Mouse (Mus musculus): ENCODE results near the gene Btbd3. TPM values are rescaled to one million over a fixed set of nuclear protein-coding genes. Genes with fewer than 3 reads are reported as not detected.

Gene Btbd3
- polyA plus RNA-seq, 1 experiment from 2014 or later = 29.2 TPM

DNA sequence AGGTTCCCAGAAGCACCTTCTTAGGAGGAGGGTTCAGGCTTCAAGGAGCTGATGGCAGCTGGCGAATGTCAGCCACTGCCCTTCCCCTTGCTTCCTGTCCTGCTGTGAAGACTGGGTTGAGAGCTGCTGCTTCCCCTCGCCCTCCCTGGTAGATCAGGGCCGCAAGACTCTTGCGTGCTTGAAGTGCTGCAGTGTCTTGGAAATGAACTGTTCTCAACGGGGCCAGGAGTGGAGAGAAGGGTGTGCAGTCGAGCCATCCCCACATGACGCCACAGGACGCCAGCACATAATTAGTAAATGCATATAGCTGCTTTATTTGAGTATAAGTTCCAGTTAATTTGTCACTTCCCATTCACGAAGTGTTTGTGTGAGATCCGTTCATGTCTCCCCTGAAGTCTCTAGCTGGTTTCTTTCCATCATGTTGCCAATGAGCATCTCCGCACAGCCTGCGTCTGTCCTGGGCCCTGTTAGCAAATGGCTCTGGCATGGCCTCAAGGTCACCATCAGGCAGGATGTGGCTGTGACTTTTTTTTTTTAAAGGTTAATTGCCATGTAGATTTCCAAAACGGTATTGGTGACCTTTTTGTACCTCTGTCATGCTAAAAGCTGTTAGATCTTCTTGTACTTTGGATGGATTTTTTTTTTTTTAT lies 9.1 kb downstream of the Btbd3 start:
- Histone ChIP-seq H3K36me3 (no peaks in the 10 kb centered on the region), H3K4me1 (replicated peaks) (peaks cover 39% of the 10 kb centered on the region), H3K4me2 (replicated peaks) (no peak overlapping the region), H3K27ac (no peak overlapping the region), H3K9ac (replicated peaks) (no peak overlapping the region), H3K9me3 (no peaks in the 10 kb centered on the region), H3K4me3 (replicated peaks) (no peak overlapping the region), H3K27me3 (no peaks in the 10 kb centered on the region)
- 36% methylated on average over 13 of the region's 13 CpGs for WGBS
- ATAC-seq = 0 out of 2 replicates have a peak, but pooled peaks have one; percentile 43

- Histone ChIP-seq H3K9ac (replicated peaks) (no peak overlapping the region), H3K27ac (no peak overlapping the region), H3K27me3 (no peaks in the 10 kb centered on the region), H3K9me3 (no peaks in the 10 kb centered on the region), H3K4me3 (replicated peaks) (no peak overlapping the region), H3K4me1 (replicated peaks) (peaks cover 39% of the 10 kb centered on the region), H3K4me2 (replicated peaks) (no peak overlapping the region), H3K36me3 (no peaks in the 10 kb centered on the region)
- 72% methylated on average over 5 of the region's 5 CpGs for WGBS
- ATAC-seq = no peak
Observed at GRCm38 (mm10) chr2:138266679-138267078, 10.3 kb downstream of the Btbd3 start.

- no peaks in the 10 kb centered on the region for H3K27me3 ChIP-seq
- ATAC-seq = no peak
- no peaks in the 10 kb centered on the region for H3K9me3 ChIP-seq
- no peak overlapping the region for H3K4me2 ChIP-seq (replicated peaks)
- 71% methylated on average over 4 of the region's 4 CpGs for WGBS
- no peak overlapping the region for H3K27ac ChIP-seq
- H3K36me3 ChIP-seq = no peaks in the 10 kb centered on the region
- no peak overlapping the region for H3K9ac ChIP-seq (replicated peaks)
- H3K4me1 ChIP-seq (replicated peaks) = peaks cover 36% of the 10 kb centered on the region
- no peak overlapping the region for H3K4me3 ChIP-seq (replicated peaks)
Observed at GRCm38 (mm10) chr2:138267852-138268513, 11.6 kb downstream of the Btbd3 start.

- Histone ChIP-seq H3K36me3 (no peaks in the 10 kb centered on the region), H3K4me3 (replicated peaks) (no peak overlapping the region), H3K4me2 (replicated peaks) (no peak overlapping the region), H3K27ac (no peak overlapping the region), H3K27me3 (no peaks in the 10 kb centered on the region), H3K9ac (replicated peaks) (no peak overlapping the region), H3K9me3 (no peaks in the 10 kb centered on the region), H3K4me1 (replicated peaks) (peaks cover 40% of the 10 kb centered on the region)
- ATAC-seq = no peak
Observed at GRCm38 (mm10) chr2:138269330-138269729, 13.0 kb downstream of the Btbd3 start.

- Histone ChIP-seq H3K4me1 (replicated peaks) (peaks cover 22% of the 10 kb centered on the region), H3K4me2 (replicated peaks) (no peak overlapping the region), H3K27me3 (no peaks in the 10 kb centered on the region), H3K36me3 (no peaks in the 10 kb centered on the region), H3K4me3 (replicated peaks) (no peak overlapping the region), H3K9ac (replicated peaks) (no peak overlapping the region), H3K27ac (no peak overlapping the region), H3K9me3 (no peaks in the 10 kb centered on the region)
- 91% methylated on average over 9 of the region's 9 CpGs for WGBS
- ATAC-seq = no peak
Observed at GRCm38 (mm10) chr2:138273404-138274073, 17.2 kb downstream of the Btbd3 start.

DNA sequence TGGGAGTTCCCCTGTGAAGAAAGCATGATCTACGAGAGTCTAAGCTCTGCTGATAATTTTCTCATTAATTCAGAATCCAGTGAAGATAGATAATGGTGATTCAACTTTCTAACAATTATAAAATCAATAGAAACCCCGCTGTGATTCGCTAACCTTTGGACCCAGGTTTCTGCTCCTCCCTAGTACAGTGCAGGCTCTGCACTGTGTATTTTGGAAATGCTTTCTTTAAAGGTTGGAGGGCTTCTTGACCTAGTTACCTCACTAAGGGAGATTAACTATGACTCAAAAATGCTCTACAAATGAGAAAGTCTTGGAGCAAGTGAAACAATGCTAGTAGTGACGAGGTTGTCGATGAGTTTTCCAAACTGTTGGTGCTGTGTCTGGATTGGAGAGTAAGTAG lies 17.7 kb downstream of the Btbd3 start:
- 80% methylated on average over 5 of the region's 5 CpGs for WGBS
- no peak overlapping the region for H3K4me2 ChIP-seq (replicated peaks)
- no peak overlapping the region for H3K27ac ChIP-seq
- H3K9ac ChIP-seq (replicated peaks) = no peak overlapping the region
- no peak for ATAC-seq
- no peaks in the 10 kb centered on the region for H3K9me3 ChIP-seq
- H3K4me3 ChIP-seq (replicated peaks) = no peak overlapping the region
- H3K36me3 ChIP-seq = no peaks in the 10 kb centered on the region
- no peaks in the 10 kb centered on the region for H3K27me3 ChIP-seq
- peaks cover 27% of the 10 kb centered on the region for H3K4me1 ChIP-seq (replicated peaks)

- Histone ChIP-seq H3K4me2 (replicated peaks) (peak overlapping the region; percentile 64), H3K4me1 (replicated peaks) (peaks cover 43% of the 10 kb centered on the region), H3K4me3 (replicated peaks) (peak overlapping the region; percentile 47), H3K36me3 (no peaks in the 10 kb centered on the region), H3K27ac (peak overlapping the region; percentile 49), H3K27me3 (no peaks in the 10 kb centered on the region), H3K9ac (replicated peaks) (peak overlapping the region; percentile 56), H3K9me3 (no peaks in the 10 kb centered on the region)
- peak; percentile 96 for ATAC-seq
- WGBS = 12% methylated on average over 17 of the region's 17 CpGs
Observed at GRCm38 (mm10) chr2:138277842-138278691, 21.7 kb downstream of the Btbd3 start.

- Histone ChIP-seq H3K27ac (peak overlapping the region; percentile 49), H3K27me3 (no peaks in the 10 kb centered on the region), H3K4me2 (replicated peaks) (peak overlapping the region; percentile 64), H3K4me3 (replicated peaks) (peak overlapping the region; percentile 47), H3K9me3 (no peaks in the 10 kb centered on the region), H3K9ac (replicated peaks) (peak overlapping the region; percentile 56), H3K36me3 (peaks cover 9% of the 10 kb centered on the region), H3K4me1 (replicated peaks) (peaks cover 39% of the 10 kb centered on the region)
- no peak for ATAC-seq
- WGBS = 71% methylated on average over 15 of the region's 15 CpGs
Observed at GRCm38 (mm10) chr2:138278853-138279640, 22.7 kb downstream of the Btbd3 start.

DNA sequence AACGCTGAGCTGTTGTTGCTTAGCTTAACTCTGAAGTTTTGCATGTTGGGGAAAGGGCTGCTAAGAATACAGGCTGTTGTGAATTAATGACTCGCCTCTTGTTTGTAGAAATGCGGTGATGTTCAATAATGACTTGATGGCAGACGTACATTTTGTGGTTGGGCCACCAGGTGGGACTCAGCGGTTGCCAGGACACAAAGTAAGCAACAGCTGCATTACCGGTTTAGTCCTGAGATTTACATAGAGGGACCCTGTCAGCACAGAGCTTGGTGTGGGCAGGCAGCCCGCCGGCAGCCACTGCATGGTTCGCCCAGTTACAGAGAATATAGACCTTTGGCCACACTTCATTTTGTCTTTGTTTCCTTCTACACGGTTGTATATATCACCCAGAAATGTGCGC lies 23.3 kb downstream of the Btbd3 start:
- H3K27ac ChIP-seq = 0 out of 2 replicates have a peak overlapping the region, but pooled peaks have one; percentile 12
- peak; percentile 22; the same call in 1 of the 2 replicates for ATAC-seq
- WGBS = 50% methylated on average over 11 of the region's 11 CpGs
- H3K36me3 ChIP-seq = peaks cover 14% of the 10 kb centered on the region
- peak overlapping the region; percentile 56 for H3K9ac ChIP-seq (replicated peaks)
- H3K4me2 ChIP-seq (replicated peaks) = peak overlapping the region; percentile 64
- H3K4me1 ChIP-seq (replicated peaks) = peaks cover 39% of the 10 kb centered on the region
- H3K4me3 ChIP-seq (replicated peaks) = peak overlapping the region; percentile 47
- no peaks in the 10 kb centered on the region for H3K27me3 ChIP-seq
- no peaks in the 10 kb centered on the region for H3K9me3 ChIP-seq

GRCm38 (mm10) chr2:138280225-138280711 lies 23.9 kb downstream of the Btbd3 start:
- H3K4me2 ChIP-seq (replicated peaks) = peak overlapping the region; percentile 64
- H3K4me3 ChIP-seq (replicated peaks) = peak overlapping the region; percentile 47
- H3K4me1 ChIP-seq (replicated peaks) = peaks cover 39% of the 10 kb centered on the region
- no peak for ATAC-seq
- H3K9me3 ChIP-seq = no peaks in the 10 kb centered on the region
- 60% methylated on average over 17 of the region's 17 CpGs for WGBS
- H3K27ac ChIP-seq = peak overlapping the region; percentile 12; the same call in 1 of the 2 replicates
- peaks cover 14% of the 10 kb centered on the region for H3K36me3 ChIP-seq
- no peaks in the 10 kb centered on the region for H3K27me3 ChIP-seq
- peak overlapping the region; percentile 56 for H3K9ac ChIP-seq (replicated peaks)

Data from midbrain, embryonic 13.5 days (tissue).